Mouse (Mus musculus) kidney, adult 2 months (tissue): ENCODE measurements around the gene Sox15.

Experiments
- CTCF ChIP-seq: fragments of 200-500 bp; conservative IDR thresholded peaks from 2 replicates; pipeline ENCODE4 v1.5.1; 2011; ENCODE audit warnings: low read depth, mild to moderate bottlenecking, control low read depth, low read length, moderate library complexity, mixed read lengths; ENCODE audit not compliant: insufficient read depth, insufficient read length
- POLR2A ChIP-seq: fragments of 200-500 bp; IDR thresholded peaks from one replicate; pipeline ENCODE4 v1.6.1; 2011; ENCODE audit warnings: low read depth, low read length, control low read depth

- TF ChIP-seq CTCF = no peak
- no peak for TF ChIP-seq POLR2A
Measured at GRCm38 (mm10) chr11:69664841-69665240, 9.7 kb downstream of the Sox15 start.
